Mouse (Mus musculus) left cerebral cortex, postnatal 10 days (tissue): ENCODE results near the gene Il9r. TPM values are rescaled to one million over a fixed set of nuclear protein-coding genes. Genes with fewer than 3 reads are reported as not detected.

Experiments
- DNase-seq, 2 experiments: peaks; one replicate each; pipeline ENCODE4 v3.0.0; 2021 to 2022; ENCODE audit warnings: low spot score in 2 of 2, mixed read lengths in 1 of 2; ENCODE audit errors: extremely low spot score in 1 of 2
- intact Hi-C: fragments of 180-260 bp; cut with DNase I; formaldehyde crosslinking; loops from one replicate; pipeline ENCODE4 v1.15.1; 2025
- total RNA-seq, 2 experiments: library from RNA; stranded (reverse); gene quantifications; 2 replicates each; pipeline ENCODE4 v1.2.3; 2021

The Il9r gene
- total RNA-seq, result not detected

DNA sequence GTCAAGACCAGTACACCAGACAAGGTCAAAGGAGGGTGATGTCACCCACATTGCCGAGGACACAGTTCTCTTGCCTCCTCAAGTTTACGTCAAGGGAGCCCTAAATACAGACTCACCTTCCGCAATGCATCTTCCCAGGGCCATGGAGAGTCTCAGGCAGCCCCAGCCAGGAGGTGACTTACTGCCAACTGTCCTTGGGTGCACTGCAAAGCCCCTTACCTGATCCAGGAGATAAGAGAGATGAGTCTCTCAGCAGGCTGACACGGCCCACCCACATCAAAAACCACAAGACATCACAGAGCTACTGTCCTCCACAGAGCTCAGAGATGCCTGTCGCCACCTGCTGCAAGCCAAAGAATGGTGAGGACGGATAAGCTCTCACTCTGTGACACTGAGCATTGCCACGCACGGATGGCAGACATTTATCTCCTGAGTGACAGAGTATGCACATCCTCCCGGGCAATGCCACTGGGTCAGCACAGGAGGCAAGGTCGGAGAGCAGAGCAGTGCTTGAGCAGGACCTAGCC lies at the start of gene Il9r:
Il9r (minus strand) TSS at position 205 of the 527 bp plus-strand sequence.
- peak in 1 of 2 experiments; percentile 11 for DNase-seq
- intact Hi-C loops, result no loop called here

DNA sequence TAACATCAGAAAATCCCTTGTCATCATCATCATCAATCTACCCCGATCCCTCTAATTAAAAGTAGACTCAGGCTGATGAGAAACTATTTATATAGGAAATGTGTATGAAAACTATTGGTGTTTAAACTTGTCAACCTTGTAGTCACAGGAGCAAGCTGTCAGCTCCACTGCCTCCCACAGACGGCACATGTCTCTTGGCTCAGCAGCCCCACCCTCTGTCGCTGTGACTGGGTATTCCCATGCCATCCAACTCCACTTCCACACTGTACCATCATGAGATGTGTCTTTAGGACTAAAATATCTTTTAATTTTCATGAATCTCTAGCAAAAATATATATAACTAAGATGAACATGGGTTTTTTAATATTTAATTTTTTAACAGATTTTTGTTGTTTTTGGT lies 48.3 kb upstream of the Il9r start:
- no peak for DNase-seq
- intact Hi-C loops, result no loop called here

DNA sequence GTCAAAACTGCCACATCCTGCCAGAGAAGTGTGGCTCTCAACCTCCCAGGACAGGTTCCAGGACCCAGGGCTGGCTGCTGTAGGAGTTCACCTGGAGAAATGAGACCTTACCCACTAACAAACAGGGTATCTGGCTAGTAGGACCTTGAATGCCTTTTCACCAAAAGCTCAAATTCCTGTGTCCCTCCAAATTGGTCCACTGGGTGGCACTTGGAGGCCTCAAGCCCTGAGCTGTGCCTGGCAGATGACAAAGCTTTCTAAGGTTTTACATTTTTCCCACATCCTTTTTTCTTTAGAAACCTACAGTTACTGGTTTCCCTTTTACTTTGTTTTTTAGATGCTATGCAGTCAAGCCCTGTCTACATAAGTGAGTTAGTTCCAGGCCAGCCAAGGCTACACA lies 47.0 kb upstream of the Il9r start:
- intact Hi-C loops, result no loop called here
- DNase-seq, result no peak

DNA sequence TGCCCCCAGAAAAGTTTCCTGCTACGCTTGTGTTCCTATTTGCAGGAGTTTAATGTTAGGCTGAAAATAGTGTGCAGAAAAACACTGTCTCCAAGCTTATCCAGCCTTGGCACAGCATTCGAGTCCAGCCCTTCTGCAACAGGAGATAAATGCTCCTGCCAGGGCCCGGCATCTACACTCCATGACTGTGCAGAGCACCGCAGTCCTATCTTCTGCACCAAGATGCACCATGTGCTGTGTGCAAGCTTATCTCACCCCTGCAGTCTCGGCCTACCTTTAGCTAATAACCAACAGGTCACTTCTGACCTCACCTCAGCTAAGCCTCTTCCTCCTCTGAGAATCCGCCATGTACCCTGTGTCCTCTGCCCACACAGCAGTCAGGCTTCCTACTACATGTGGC lies 45.5 kb upstream of the Il9r start:
- intact Hi-C loops, result no loop called here
- no peak for DNase-seq

DNA sequence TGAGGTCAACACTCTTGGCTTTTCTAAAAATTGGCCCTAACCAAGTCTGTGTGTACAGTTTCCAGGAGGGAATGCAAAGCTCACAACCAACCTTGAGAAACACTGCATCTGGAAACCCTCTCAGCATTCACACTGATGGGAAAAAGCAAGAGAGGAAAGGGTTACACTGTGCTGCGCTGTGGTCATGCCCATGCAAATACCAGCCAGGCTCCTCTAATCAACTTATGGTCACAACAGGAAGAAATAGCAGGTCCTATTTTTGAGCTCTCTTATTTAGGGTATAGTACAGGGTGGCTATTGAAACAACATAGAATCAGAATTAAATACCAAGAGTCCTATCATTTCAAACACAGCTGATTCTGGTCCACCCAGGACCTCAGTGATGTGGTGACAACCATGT lies 44.5 kb upstream of the Il9r start:
- intact Hi-C loops, result no loop called here
- no peak for DNase-seq

DNA sequence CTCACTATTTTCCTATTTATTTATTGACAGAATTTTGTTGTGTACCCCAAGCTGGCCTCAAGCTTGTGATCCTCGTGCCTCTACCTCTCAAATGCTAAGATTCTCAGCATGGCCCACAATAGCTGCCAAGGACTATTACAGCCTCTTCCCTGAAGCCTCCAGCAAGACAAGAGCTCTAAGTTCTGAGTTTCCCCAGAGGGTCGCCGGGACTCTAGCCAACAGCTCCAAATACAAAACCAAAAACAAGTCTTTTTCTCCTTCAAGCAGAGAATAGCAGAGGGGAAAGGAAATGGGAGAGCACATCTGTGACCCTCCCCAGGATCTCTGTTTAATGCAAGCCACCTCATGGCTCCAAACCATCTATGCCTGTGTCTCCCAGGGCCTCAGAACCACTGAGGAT lies 44.0 kb upstream of the Il9r start:
- intact Hi-C loops, result no loop called here
- DNase-seq, result peak in 1 of 2 experiments; percentile 43

DNA sequence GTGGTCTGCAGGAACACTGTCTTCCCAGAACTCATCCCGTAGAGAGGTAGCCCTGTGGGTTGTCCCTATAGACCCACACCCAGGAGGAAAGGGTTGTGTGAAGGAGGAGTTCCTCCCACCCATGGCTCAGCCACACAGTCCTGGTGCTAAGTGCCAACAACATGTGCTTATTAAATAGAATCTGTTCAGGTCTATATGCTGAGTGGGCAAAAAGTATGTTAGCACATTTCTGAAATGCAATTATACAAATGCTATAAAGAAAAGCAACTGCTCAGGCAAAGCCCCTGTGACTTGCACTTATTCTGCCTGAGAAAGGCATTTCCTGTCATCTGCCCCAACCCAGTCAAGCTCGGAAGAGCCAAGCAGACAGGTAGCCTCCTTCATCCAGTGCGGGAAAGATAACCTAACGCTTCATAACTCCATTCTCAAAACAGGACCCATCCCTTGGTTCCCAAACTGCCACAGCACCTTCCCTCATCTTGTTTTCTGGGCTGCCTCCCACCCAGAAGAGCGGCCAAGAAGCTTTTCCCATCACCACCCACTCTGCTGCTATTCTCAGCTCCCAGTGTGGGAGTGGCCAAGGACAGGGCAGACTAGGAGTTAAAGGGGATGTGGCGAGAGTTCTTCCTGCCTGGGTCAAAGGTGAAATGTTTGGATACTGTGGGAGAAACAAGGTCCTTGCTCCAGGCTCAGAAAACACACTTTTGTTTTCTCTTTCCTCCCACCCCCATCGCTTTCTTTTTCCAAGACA lies 43.3 kb upstream of the Il9r start:
- peak in 1 of 2 experiments; percentile 73 for DNase-seq
- intact Hi-C loops, result no loop called here

DNA sequence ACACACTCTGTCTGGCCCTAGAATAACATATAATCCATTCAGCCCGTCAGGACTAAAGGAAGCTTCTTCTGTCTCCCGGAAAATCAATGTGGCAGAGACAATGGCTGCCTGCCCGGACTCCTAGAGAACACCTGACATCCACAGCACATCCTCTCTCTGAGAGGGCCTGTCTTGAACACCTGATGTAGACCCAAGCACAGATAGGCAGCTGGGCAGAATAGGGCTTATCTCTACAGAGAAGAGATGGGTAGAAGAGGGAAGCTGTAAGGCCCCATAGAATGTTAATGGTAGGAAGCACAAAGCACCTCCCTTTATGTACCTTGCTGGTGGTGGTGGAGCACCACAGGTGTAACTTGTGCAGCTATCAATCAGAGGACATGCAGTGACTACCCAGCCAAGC lies 42.1 kb upstream of the Il9r start:
- no peak for DNase-seq
- intact Hi-C loops, result no loop called here

DNA sequence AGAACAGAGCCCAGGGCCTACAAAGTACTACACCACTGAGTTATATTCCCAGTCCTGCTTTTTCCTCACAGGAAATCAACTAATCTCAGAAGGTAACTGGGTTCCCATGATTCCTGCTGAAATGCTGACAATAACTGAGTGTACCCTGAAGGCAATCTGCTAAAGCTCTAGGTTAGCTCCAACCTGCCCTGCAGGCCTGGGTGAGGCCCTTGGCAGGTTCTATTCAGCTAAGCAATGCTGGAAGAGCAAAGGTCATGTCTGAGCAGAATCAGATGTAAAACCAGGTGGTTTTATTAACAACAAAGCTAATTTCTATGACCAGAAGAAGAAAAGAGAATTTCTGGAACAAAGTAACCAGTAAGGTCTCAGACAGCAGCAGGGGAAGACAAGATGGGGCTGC lies 41.3 kb upstream of the Il9r start:
- intact Hi-C loops, result no loop called here
- no peak for DNase-seq

DNA sequence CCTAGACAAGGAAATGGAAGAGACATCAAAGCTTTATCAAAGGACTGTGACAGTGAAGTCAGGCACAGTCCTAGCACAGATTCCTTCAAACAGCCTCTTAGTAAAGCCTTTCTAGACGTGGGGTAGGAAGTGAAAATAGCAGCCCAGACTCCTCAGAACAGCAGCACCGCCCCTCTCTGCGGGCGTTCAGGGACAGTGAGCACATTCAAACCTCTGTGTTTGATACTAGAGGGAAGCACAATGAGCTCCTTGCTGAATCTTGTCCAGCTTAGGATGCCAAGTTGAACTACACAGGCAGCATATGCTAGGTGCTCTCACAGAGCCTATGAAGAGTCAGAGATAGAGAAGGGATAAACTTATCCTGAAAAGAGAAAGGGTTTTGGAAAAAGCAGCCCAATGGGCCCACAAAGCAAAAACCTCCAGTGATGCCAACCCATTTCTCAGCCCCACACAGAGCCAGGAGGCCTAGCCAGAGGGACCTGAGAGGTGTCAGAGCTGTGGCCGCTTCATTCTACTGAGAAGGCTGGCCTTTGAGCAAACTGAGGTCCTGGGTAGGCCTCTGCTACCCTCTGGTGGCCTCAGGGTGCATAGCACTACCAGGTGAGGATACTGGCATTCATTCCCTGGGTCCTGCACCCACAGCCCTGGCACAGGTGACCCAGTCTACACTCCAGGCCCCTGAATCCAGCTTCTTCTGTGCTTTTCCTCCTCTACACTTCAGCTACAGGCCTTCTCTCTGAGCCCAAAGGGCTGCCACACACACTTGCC lies 38.2 kb upstream of the Il9r start:
- intact Hi-C loops, result loop anchor here (2.0 to 5.0 kb wide), 2 partner anchors 21 to 56 kb away; no protein-coding TSS in a partner anchor

DNA sequence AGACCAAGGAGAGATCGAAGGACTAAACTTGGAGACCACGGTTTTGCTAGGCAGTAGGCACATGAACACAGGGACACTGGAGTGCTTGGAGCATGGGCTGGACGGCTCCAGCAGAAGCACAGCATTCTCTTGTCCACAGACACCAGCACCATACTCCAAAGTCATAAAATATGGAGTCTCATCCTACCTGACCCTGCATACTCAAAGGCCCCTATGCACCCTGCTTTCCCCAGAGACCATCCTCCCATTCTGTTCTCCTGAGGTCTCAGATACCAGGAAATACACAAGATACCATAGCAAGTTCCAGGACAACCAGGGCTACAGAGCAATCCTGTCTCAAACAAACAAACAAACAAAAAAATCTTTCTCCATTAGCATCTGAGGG lies 37.3 kb upstream of the Il9r start:
- intact Hi-C loops, result loop anchor here (5.0 kb wide), 1 partner anchor 55 kb away; no protein-coding TSS in a partner anchor
- no peak for DNase-seq

More for the DNA sequence above, 38.2 kb upstream of the Il9r start:
- DNase-seq, result peak in 1 of 2 experiments; percentile 75

DNA sequence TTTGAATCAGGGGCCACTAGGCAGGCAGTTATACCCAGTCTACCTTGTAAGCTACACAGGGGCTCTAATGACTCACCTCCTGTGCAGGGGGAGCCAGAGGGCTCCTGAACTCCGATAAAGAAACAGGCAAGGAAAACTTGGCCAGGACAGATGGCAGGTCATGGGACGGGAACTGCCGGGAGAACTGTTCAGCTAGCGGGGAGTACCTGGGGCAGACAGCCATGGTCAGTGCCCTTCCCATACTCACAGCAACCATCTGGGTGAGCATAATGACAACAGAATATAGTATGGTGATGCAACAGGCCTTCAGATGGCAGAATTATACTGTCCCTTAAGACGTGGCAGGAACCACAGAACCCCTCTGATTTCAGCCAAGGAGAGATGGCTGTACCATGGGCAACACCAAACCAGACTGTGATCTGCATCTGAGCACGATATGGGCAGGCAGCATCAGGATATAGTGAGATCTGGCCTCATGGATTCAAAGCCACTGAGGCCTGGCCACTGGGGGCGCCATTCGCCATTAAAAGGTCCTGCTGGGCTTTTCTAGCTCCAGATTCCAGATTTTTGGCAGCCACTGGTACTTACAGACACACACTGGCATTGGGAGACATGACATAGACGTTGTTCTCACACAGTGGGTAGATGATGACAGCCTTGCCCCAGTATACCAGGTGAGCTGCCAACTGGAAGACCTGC lies 36.8 kb upstream of the Il9r start:
- intact Hi-C loops, result loop anchor here (5.0 kb wide), 1 partner anchor 55 kb away; no protein-coding TSS in a partner anchor
- DNase-seq, result peak in 1 of 2 experiments; percentile 80

DNA sequence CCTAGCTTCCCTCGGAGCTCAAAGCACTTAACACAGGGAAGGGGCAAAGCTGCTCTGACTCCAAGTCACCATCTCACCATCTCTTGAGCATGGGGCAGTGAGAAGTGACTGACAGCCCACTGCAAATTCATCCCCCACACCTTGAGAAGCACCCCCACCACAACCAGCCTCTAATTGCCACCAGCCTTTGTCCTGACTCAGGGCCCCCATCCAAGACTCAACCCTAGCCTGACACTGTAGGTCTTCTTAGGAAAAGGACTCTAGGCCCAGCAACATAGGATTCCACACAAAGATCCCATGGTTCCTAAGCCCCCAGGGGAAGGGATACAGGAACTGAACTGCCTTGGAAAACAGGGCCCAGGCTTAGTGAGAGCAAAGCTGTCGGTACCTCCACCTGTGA lies 36.1 kb upstream of the Il9r start:
- intact Hi-C loops, result loop anchor here (5.0 kb wide), 1 partner anchor 54 kb away; no protein-coding TSS in a partner anchor
- no peak for DNase-seq

DNA sequence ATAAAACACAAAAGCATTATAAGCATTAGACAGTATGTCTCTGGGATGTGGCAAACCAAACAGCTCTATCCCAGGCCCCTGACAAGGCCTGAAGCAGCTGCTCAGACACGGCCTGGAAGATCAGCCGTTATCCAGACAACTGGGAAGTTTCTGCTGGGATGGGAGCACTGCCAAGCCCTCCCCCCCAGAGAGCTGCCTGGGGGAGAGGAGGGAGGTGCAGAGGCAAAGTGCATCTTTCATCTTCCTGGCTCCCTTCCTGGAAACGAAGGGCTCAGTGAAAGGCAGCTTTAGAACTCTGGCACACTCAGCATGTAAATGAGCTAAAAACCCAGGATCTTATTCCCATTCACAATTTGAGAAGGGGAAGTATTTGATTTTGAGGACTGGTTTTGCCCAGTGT lies 35.6 kb upstream of the Il9r start:
- DNase-seq, result peak; percentile 86 to 92
- intact Hi-C loops, result loop anchor here (5.0 kb wide), 1 partner anchor 53 kb away; no protein-coding TSS in a partner anchor

DNA sequence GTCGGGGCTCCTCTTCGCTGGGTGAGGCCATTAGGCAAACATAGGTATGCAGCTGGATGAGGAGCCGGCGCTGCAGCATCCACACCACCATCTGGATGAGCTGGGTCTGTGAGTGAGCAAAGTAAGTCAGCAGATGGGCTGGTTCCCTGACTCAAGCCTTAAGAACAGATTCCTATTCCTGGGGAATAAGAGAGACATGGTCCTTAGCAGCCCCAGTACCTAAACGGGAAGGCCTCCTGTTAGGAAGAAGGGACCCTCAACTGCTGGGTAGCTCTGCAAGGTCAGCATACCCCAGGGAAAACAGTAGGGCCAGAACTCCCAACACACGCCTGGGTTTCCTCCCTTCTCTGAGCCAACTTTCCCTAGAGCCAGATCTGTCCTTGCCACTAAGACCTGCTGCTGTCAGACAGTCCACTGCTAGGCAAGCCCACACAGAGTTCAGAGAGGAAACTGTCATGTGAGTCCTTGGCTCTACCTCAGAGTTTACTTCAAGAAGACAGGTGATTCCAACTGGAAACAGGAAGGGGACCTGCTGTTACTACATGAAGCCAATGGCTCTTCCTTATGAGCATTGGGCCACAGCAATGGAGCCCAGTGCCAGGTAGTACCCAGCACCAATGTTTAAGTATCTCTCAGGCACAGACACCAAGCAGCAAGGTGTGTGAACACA lies 34.9 kb upstream of the Il9r start:
- no peak for DNase-seq
- intact Hi-C loops, result loop anchor here (5.0 kb wide), 1 partner anchor 53 kb away; no protein-coding TSS in a partner anchor

DNA sequence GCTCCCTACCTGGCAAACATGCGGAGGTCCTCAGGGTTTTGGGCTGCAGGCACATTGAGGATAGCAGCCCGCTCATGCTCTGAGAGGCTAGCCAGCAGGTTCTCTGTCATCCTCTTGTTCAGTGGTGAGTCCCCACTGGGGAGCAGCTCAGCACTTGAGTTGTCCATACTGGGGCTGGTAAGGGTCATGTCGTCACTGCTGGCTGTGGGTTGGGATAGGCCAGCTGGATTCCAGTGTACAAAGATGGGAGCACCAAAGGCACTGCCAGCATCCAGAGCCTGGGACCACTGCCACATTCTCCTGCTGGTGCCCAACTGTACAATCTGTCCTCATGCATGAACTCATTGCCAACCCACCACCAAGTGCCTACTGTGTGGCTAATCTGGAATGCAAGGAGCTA lies 33.8 kb upstream of the Il9r start:
- intact Hi-C loops, result no loop called here
- peak in 1 of 2 experiments; percentile 18 for DNase-seq

DNA sequence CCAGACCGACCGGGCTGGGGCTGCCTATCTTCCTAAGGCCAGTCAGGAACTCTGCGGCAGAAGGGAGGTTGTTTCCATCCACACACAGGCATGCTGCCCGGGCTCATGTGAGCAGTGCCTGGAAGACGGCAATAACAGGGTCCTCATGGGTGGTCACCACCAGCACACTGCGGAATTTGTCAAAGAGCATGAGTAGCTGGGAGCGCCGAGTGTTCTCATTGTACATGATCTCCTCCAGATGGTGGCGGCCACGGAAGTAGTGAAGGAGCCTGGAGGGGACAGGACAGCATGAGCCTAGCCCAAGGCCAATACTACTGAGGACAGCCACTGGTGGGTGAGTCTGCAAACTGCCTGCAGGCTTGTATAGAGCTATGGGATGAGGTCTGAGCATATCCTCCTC lies 32.8 kb upstream of the Il9r start:
- intact Hi-C loops, result no loop called here
- peak in 1 of 2 experiments; percentile 35 for DNase-seq

DNA sequence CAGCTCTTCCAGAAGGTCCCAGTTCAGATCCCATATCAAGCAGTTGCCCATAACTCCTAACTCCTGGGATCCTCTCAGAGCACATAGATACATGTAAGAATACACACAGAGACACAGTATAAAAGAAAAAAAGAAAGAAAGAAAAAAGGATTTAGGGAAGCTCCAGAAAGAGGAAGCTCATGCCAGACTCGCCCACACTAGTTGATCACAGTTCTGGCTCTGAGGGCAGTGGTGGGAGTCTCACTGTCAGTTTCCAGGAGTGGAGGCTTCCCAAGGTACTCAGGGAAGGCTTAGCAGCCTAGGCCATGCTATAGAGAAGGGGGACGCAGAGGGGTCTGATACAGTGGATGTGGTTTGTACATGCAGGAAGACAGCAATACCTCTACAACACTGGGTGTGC lies 31.0 kb upstream of the Il9r start:
- no peak for DNase-seq
- intact Hi-C loops, result no loop called here

DNA sequence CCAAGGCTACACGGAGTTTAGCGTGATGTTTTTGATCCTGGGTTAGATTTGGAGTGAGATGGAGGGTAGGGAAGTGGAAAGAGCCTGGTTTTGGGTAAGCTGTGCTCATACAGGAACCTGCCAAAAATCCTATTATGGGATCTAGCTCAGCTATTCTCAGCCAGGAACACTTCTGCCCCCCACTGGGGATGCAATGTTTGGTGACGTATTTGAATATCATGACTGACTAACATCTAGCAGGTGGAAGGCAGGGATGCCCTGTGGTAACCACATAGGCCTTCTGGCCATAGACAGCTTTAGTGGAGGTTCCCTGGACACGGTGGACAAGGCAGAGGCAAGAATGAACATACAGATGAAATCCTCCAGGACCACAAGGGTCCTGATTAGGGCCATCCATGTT lies 30.1 kb upstream of the Il9r start:
- intact Hi-C loops, result no loop called here
- DNase-seq, result no peak
